Mouse (Mus musculus): ENCODE measurements around the gene Dpf1.
A peak's percentile ranks its signal among the peaks of the same experiment; 100 is the strongest.

The Dpf1 gene

GRCm38 (mm10) chr7:29303738-29304462 lies at the start of gene Dpf1:
Gene Dpf1, plus strand, starts transcription at chr7:29303951.
- peak; percentile 65 to 87 for DNase-seq

GRCm38 (mm10) chr7:29255875-29256274 lies 47.9 kb upstream of the Dpf1 start:
- DNase-seq = no peak

DNA sequence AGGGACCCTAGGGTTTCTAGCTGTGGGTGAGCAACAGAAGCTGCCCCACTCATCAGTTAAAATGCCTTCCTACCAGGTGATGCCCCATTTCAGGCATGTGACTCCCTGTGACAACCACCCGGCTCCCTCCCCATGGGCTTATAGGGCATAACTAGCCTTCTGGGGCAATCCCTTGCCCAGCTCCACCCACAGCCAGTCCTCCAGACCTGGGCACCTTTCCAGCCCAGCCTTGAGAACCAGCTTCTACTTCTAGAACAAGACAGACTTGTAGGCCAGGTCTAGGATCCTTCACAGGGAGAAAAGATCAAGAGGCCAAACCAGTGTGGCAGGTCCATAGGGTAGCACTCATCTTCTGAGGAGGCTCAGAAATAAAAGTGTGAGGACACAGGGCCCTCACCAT lies 46.4 kb upstream of the Dpf1 start:
- peak; percentile 85 to 92 for DNase-seq

DNA sequence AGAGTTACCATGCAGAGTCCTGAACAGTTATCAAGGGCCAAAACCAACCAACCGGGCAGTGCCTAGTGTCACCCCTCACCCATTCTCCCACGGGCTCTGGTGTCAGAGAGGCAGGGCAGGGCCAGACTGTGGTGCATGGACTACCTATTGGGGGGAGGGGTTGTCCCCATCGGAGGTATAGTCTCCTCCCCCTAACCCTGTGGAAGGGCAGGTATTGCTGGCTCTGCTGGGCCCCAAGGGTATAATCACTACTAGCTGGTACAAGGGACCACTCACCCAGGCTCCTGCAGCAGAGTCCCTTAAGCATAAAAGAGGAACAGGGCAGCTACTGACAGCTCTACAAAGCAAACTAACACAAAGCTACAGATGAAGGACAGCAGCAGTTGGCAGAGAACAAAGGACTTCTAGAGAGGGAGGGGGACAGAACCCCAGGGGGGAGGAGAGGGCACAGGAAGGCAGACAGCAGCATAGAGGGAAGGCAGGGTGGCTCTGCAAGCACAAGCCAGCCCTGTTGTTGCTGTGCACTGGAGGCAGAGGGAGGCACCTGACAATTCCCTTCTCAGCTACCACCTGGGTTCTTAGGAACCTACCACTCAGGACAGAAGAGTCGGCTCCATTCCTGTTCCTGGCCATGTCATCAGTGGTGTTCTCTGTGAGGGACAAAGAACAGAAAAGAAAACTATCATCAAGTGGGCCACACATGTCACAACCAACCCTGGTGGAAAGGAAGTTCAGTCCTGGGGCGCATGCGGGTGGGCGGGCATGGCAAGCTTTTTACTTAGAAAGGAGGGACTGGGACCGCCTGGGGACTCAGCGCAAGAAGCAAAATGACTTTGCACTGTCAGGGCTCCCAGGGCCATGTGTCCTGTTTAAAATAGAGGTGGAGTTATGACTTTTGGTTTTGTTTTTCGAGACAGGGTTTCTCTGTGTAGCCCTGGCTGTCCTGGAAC lies 43.7 kb upstream of the Dpf1 start:
- no peak for DNase-seq

- peak; percentile 51 to 75 for DNase-seq
Observed at GRCm38 (mm10) chr7:29262151-29262550, 41.6 kb upstream of the Dpf1 start.

DNA sequence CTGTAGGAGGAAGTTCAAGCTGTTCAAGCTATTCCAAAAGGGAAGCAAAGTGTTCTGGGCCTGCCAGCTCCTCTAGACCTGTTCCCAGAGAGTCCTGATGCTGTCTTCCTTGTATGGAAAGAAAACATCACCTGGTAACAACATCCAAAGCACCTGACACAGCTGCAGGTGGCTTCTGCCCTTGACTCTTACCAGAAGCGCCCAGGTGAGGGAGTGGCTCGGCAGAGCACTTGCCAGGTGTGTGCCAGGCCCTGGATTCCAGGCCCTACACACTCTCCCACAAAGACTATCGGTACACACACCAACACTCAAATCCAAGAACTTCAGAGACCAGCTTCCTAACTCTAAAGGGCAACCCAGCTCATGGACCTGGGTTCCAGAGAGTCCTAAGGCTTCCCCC lies 39.9 kb upstream of the Dpf1 start:
- peak in 1 of 2 experiments; percentile 54 for DNase-seq

- DNase-seq = peak in 1 of 2 experiments; percentile 40
Observed at GRCm38 (mm10) chr7:29265636-29266035, 38.1 kb upstream of the Dpf1 start.

DNA sequence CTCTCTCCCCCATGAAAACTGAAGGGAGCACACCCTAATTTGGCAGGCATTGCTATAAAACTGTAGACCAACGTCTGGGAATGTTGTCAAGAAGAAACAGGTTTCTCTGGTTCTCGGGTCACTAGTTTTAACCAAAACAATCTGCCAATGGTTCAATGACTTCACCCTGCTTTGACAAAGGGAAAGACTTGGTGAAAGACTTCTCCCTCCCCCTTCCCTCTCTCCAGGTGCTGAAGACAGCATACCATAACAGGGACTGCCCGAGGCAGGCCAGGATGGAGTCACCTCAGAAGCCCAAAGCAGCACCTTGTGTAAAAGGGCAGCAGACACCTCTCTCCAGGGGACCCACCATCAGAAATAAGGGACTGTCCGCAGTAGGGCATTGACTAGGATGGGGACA lies 36.8 kb upstream of the Dpf1 start:
- peak; percentile 38 to 67 for DNase-seq

- DNase-seq = no peak
Observed at GRCm38 (mm10) chr7:29270445-29270844, 33.3 kb upstream of the Dpf1 start.

DNA sequence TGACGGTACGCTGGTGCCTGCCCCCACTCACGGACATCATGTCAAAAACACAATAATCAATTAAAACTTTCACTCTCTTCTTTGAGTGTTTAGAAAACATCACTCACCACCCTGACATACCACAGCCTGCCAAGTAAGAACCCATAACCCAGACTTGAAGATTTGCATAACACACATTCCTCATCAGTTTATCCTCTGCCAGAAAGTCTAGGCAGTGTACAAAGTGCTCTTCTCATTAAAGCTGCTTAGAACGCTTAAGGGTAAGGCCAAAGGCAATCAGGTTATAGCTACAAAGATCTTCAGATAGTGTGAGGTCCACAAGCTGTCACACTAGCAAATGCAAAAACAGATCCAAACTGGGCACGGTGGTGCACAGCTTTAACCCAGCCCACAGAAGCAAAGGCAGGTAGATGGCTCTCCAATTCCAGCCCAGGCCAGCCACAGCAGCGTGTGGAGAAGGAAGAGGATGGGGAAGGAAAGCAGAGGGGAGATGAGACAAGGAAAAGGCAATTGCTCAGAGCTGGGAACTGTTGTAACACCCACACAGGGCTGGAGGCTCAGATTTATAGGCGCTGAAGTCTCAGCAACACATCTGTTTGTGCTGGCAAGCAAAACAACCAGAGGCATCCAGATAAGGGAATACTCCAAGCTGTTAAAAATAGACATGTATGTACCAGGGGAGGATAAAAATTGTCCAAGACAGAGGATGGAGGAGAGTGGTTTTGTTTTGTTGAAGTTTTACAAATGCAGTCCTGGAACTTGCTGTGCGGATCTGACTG lies 31.9 kb upstream of the Dpf1 start:
- no peak for DNase-seq

DNA sequence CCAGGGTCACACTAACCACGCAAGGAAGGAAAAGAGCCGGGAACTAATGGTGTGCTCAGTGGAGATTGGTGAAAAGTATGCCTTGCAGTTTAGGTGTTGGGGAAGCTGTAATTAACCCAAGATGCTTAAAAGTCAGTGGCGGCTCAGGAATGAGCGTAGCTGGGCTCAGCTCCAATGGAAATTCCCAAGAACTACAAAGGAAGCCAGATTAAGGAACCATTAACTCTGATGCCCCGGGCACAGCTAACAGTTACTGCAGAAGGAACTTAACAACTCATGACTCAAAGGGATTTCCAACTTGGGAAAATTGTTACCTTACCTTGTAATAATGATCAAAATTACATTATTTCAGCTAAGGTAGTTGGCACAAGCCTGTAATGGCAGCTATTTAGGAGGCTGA lies 27.0 kb upstream of the Dpf1 start:
- peak; percentile 81 to 83 for DNase-seq

- DNase-seq = no peak
Observed at GRCm38 (mm10) chr7:29277510-29277909, 26.2 kb upstream of the Dpf1 start.

DNA sequence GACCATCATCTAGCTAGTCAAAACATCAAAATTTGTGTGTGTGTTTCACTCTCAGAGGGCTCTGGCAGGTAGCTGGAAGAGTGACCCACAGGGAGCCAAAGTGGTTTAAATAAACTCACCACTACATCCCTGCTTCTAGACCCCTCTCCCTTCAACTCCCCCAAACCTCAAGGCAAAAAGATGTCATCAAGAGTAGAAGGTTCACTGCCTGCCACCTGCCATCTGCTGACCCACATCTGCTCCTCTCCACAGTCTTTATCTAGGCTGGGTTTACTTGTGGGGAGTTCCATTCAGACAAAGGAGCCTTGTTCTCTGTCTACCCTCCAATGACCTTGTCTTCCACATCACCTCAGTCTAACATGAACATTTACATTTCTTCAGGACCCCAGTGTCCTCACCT lies 24.5 kb upstream of the Dpf1 start:
- DNase-seq = no peak

DNA sequence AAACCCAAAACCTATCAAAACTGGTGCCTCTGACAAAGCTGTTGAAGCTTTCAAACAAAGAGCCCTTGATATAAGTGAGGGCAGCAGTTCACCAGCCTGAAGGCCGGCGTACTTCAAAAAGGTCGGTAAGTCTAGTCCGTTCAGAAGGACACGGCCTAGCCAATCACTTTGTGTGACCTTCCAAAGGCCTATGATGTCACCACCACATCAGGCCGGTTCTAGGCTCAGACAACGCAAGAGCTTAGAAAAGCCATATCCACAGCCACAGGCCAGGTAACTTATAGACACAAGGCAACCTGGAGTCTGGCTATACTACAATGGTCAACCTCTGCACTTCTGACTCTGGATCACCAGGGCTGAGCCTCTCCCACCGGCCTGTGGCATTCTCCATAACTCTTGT lies 23.8 kb upstream of the Dpf1 start:
- no peak for DNase-seq

DNA sequence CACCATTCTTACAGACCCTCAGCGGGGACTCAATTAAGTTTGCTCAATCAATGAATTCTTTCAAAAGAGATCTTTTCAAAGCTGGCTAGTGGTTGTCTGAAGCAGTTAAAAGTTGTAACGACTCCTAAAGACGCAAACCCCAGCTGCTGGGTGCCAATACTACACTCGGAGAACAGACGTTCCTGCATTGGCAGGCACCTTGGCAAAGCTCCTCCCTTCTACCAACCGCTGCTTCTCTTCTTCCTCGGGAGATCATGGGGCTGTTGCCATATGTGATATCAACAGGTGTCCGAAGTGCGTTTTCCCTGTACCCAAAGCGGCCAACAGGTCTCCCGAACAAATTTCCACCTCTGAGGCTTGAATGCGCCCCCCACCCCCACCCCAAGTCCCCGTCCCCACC lies 22.9 kb upstream of the Dpf1 start:
- DNase-seq = peak in 1 of 2 experiments; percentile 63

DNA sequence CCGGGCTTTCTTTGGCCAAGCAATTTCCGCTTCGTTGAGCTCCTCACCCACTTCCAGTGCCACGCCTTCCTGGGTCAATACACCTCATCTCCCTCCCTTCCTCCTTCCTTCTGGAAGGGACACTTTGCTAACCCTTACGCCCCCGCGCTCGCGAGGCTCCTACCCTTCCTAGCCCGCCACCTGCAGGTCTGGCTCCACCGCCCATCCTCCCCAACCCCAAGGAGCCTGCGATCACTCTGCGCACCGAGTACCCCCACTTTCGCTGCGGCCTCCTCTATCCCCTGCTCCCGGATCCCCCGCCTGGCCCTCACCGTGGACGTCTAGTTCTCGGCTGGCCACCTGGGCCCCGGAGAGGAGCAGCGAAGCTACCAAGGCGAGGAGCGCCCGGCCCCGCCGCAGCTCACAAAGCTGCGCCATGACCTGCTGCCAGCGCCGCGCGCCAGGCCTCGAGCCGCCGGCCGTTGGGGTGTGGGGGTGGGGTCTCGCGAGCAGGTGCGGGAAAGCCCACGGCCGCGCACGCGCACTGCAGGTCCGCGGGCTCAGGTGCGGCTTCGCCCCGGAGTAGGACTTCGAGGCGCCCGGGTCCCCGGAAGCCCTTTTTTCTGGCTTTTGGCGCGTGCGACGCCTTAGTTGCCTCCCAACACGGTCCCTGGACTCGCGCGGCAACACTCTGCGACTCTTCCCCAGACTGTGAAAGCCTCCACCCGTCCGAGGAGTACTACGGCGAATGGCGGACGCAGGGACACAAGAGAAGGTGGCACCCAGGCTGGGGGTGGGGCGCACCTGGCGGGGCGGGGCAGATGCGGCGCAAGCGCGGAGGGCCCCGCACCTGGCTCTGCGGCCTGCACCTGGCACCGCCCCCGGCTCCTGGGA lies 22.3 kb upstream of the Dpf1 start, which contains the start of gene Spint2:
TSS of gene Spint2 (minus strand) at position 712 of the 873 bp plus-strand sequence.
- peak; percentile 92 to 97 for DNase-seq

GRCm38 (mm10) chr7:29282074-29282554 lies 21.6 kb upstream of the Dpf1 start:
- DNase-seq = no peak

DNA sequence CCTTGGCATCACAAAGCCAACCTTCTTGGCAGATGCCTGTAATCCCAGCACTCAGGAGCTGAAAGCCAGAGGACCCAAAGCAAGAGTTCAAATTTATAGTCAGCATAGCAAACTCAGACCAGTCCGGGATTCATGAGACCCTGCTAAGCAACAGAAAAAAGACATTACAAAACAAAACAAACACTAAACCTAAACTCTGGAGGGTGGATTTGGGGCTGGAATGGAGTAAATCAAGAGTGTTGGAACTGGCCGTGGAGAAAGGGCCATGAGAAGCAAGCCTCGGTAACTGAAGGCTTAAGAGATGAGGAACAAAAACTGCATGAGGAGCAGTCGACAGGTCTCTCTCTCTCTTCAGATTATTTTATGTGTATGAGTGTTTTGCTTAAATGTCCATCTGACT lies 19.9 kb upstream of the Dpf1 start:
- no peak for DNase-seq

DNA sequence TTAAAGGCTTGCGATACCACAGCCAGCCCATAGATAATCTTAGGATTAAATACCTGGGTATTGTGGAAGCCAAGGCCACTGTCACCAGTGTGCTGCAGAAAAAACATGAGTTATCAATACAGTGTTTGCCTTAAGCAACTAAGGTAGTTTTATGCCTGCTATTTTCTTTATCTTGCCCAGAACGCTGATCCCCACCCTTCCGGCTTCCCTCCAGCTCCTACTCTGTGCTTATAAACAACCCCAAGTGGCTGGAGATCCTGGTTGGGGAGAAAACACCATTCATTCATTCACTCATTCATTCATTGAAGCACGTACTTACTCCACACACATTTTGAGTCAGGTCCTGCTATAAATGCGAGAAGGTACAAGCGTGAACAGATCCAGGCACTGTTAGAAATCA lies 19.2 kb upstream of the Dpf1 start:
- DNase-seq = no peak

GRCm38 (mm10) chr7:29287481-29287880 lies 16.3 kb upstream of the Dpf1 start:
- DNase-seq = no peak

DNA sequence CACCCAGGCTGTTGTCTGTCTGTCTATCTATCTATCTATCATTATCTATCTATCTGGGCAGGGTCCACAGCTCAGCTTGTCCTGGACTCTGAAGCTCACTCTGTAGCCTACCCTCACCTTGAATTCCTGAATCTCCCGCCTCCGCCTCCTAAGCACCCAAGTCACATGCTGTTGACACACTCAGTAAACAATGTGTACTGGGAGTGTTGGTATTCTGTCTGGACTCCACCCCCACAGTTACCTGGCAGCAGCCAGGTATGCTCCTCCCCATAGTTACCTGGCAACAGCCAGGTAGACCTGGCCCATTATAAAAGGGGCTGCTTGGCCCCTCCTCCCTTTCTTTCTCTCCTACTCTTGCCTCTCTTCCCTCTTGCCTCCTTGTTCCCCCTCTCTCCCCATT lies 15.7 kb upstream of the Dpf1 start:
- DNase-seq = no peak
